Mouse (Mus musculus): ENCODE results near the gene Gorasp2. TPM values are rescaled to one million over a fixed set of nuclear protein-coding genes. Genes with fewer than 3 reads are reported as not detected.

Gorasp2 gene
- polyA plus RNA-seq, 1 experiment = 78.3 TPM

DNA sequence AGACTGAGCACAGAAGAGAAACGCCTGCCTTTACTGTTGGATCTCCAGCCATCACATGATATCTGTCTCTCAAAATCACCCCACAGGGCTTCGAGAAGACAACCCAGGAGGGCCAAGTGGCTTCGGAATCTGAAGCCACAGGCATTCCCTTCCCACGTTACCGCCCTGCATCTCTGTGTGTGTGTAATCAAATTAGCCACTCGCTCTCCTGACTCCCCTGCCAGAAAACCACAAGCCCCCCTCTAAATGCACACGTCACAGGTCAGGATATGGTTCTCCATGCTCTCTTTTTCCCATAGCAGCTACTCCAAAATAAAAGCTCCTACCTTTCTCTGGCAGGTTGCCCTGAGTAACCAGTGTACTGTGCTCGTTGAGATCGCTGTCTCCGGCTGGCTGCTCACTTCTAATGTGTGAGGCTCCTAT is 32.0 kb upstream of the Gorasp2 start:
- Histone ChIP-seq H3K27ac (ENCODE audit: insufficient read depth, low read length) (no peak overlapping the region), H3K4me1 (ENCODE audit: control insufficient read depth, insufficient read depth, low read length) (no peaks in the 10 kb centered on the region), H3K4me3 (ENCODE audit: insufficient read depth, low read length) (no peak overlapping the region)
- TF ChIP-seq CTCF (IDR thresholded peaks at IDR 0.05; ENCODE audit: extremely low read depth, insufficient read depth, low read length) (no peak), POLR2A (IDR thresholded peaks at IDR 0.05; ENCODE audit: extremely low read depth, insufficient read depth, low read length) (no peak)

- Histone ChIP-seq H3K4me1 (ENCODE audit: control insufficient read depth, insufficient read depth, low read length) (no peaks in the 10 kb centered on the region), H3K4me3 (ENCODE audit: insufficient read depth, low read length) (no peak overlapping the region), H3K27ac (ENCODE audit: insufficient read depth, low read length) (no peak overlapping the region)
- TF ChIP-seq POLR2A (IDR thresholded peaks at IDR 0.05; ENCODE audit: extremely low read depth, insufficient read depth, low read length) (no peak), CTCF (IDR thresholded peaks at IDR 0.05; ENCODE audit: extremely low read depth, insufficient read depth, low read length) (no peak)
Measured at GRCm38 (mm10) chr2:70629921-70630320, 31.5 kb upstream of the Gorasp2 start.

GRCm38 (mm10) chr2:70631321-70631720 is 30.1 kb upstream of the Gorasp2 start:
- TF ChIP-seq CTCF (IDR thresholded peaks at IDR 0.05; ENCODE audit: extremely low read depth, insufficient read depth, low read length) = no peak
- TF ChIP-seq POLR2A (IDR thresholded peaks at IDR 0.05; ENCODE audit: extremely low read depth, insufficient read depth, low read length) = no peak
- Histone ChIP-seq H3K4me1 (ENCODE audit: control insufficient read depth, insufficient read depth, low read length) (no peaks in the 10 kb centered on the region), H3K27ac (ENCODE audit: insufficient read depth, low read length) (no peak overlapping the region), H3K4me3 (ENCODE audit: insufficient read depth, low read length) (no peak overlapping the region)

DNA sequence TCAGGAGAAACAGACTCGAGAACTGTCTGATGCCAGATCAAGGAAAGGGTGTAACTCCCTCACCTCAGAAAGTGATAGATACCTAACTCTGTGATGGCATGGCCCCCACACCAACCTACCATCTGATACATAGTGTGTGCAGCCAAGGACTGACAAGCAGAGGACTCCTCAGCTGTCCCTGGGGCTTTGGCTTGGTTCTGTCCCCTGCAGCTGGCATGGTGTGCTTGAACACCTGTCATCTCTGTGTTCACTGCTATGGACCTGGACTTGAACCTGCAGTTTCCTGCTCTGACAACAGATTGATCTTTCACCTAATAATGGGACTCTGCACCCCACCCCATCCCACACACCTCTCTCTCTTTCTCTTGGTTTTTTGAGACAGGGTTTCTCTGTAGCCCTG is 29.0 kb upstream of the Gorasp2 start:
- no peaks in the 10 kb centered on the region for H3K4me1 ChIP-seq (ENCODE audit: control insufficient read depth, insufficient read depth, low read length)
- no peak for TF ChIP-seq POLR2A (IDR thresholded peaks at IDR 0.05; ENCODE audit: extremely low read depth, insufficient read depth, low read length)
- TF ChIP-seq CTCF (IDR thresholded peaks at IDR 0.05; ENCODE audit: extremely low read depth, insufficient read depth, low read length) = no peak
- no peak overlapping the region for H3K4me3 ChIP-seq (ENCODE audit: insufficient read depth, low read length)
- H3K27ac ChIP-seq (ENCODE audit: insufficient read depth, low read length) = no peak overlapping the region

GRCm38 (mm10) chr2:70634028-70634690 is 27.2 kb upstream of the Gorasp2 start:
- Histone ChIP-seq H3K4me1 (ENCODE audit: control insufficient read depth, insufficient read depth, low read length) (no peaks in the 10 kb centered on the region), H3K27ac (ENCODE audit: insufficient read depth, low read length) (no peak overlapping the region), H3K4me3 (ENCODE audit: insufficient read depth, low read length) (no peak overlapping the region)
- TF ChIP-seq POLR2A (IDR thresholded peaks at IDR 0.05; ENCODE audit: extremely low read depth, insufficient read depth, low read length) (no peak), CTCF (IDR thresholded peaks at IDR 0.05; ENCODE audit: extremely low read depth, insufficient read depth, low read length) (no peak)

GRCm38 (mm10) chr2:70640968-70641367 is 20.4 kb upstream of the Gorasp2 start:
- Histone ChIP-seq H3K4me1 (ENCODE audit: control insufficient read depth, insufficient read depth, low read length) (no peaks in the 10 kb centered on the region), H3K4me3 (ENCODE audit: insufficient read depth, low read length) (no peak overlapping the region), H3K27ac (ENCODE audit: insufficient read depth, low read length) (no peak overlapping the region)
- TF ChIP-seq POLR2A (IDR thresholded peaks at IDR 0.05; ENCODE audit: extremely low read depth, insufficient read depth, low read length) (no peak), CTCF (IDR thresholded peaks at IDR 0.05; ENCODE audit: extremely low read depth, insufficient read depth, low read length) (no peak)

DNA sequence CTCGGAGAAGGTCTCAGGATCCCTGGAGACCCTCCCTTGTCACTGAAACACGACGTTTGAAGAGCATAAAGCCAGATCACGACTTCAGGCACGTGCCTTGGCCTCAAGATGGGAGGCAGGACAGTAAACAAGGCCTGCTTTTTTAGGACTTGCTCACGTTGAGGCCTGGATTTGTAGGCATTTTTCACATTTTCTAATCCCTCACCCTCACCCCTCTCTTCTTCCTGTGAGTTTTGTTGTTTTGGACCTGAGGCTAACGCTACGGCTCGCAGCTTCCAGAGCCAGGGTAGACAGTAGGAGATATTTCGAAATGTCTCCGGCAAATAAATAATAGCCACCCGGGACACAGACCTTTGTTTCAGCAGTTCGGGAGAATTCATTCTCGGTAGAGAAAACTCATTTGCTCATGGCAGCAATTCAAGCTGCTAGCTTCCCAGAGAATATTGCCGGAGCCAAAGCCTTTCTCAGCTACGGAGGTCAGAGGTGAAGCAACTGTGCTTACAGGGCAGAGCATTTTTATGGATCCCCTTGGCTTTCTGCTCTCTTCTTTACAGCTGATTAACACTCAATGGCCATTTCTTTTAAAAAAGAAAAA is 18.3 kb upstream of the Gorasp2 start:
- Histone ChIP-seq H3K4me3 (ENCODE audit: insufficient read depth, low read length) (no peak overlapping the region), H3K4me1 (ENCODE audit: control insufficient read depth, insufficient read depth, low read length) (no peaks in the 10 kb centered on the region), H3K27ac (ENCODE audit: insufficient read depth, low read length) (no peak overlapping the region)
- no peak for TF ChIP-seq CTCF (IDR thresholded peaks at IDR 0.05; ENCODE audit: extremely low read depth, insufficient read depth, low read length)

DNA sequence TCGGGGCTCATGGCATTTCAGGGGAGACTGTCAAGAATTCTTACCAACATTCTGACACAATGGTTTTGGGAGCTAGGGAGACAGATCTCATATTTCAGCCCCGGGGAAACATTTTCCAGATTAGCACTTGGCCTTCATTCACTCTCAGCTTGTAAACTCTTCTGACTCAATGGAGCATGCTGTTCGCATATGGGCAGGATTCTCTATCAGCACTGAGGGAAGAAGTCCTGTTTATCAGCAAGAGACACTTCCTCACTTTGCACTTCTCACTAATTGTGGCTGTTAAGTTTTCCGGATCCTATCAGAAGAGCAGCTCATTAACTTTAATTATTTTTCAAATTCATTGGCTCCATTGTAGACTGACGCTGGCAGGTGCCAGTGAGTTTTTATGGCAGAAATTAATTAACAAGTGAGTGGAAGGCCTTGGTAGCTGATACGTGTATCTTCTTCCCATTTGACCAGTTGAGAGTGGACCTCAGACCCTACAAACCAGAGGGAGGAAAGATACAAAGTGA is 16.1 kb upstream of the Gorasp2 start:
- H3K4me1 ChIP-seq (ENCODE audit: control insufficient read depth, insufficient read depth, low read length) = no peaks in the 10 kb centered on the region
- no peak overlapping the region for H3K4me3 ChIP-seq (ENCODE audit: insufficient read depth, low read length)
- TF ChIP-seq POLR2A (IDR thresholded peaks at IDR 0.05; ENCODE audit: extremely low read depth, insufficient read depth, low read length) (no peak), CTCF (IDR thresholded peaks at IDR 0.05; ENCODE audit: extremely low read depth, insufficient read depth, low read length) (no peak)
- no peak overlapping the region for H3K27ac ChIP-seq (ENCODE audit: insufficient read depth, low read length)

GRCm38 (mm10) chr2:70647681-70648080 is 13.7 kb upstream of the Gorasp2 start:
- no peaks in the 10 kb centered on the region for H3K4me1 ChIP-seq (ENCODE audit: control insufficient read depth, insufficient read depth, low read length)
- TF ChIP-seq POLR2A (IDR thresholded peaks at IDR 0.05; ENCODE audit: extremely low read depth, insufficient read depth, low read length) (no peak), CTCF (IDR thresholded peaks at IDR 0.05; ENCODE audit: extremely low read depth, insufficient read depth, low read length) (no peak)
- no peak overlapping the region for H3K27ac ChIP-seq (ENCODE audit: insufficient read depth, low read length)
- no peak overlapping the region for H3K4me3 ChIP-seq (ENCODE audit: insufficient read depth, low read length)

GRCm38 (mm10) chr2:70648271-70648670 is 13.1 kb upstream of the Gorasp2 start:
- TF ChIP-seq POLR2A (IDR thresholded peaks at IDR 0.05; ENCODE audit: extremely low read depth, insufficient read depth, low read length) (no peak), CTCF (IDR thresholded peaks at IDR 0.05; ENCODE audit: extremely low read depth, insufficient read depth, low read length) (no peak)
- H3K4me3 ChIP-seq (ENCODE audit: insufficient read depth, low read length) = no peak overlapping the region

More at GRCm38 (mm10) chr2:70648271-70648670, 13.1 kb upstream of the Gorasp2 start:
- Histone ChIP-seq H3K4me1 (ENCODE audit: control insufficient read depth, insufficient read depth, low read length) (no peaks in the 10 kb centered on the region), H3K27ac (ENCODE audit: insufficient read depth, low read length) (no peak overlapping the region)
